Mouse (Mus musculus): Measurements from ENCODE around the gene Bok. TPM values are rescaled to one million over a fixed set of nuclear protein-coding genes. Genes with fewer than 3 reads are reported as not detected.

Gene Bok
- polyA plus RNA-seq, 1 experiment, result 37.8 TPM

- H3ac ChIP-seq (ENCODE audit: control insufficient read depth, insufficient read length), result no peak overlapping the region
- TF ChIP-seq POLR2A (IDR thresholded peaks at IDR 0.05; ENCODE audit: insufficient read length, low read depth) (no peak), MYOD1 (IDR thresholded peaks at IDR 0.05; ENCODE audit: control insufficient read depth in 1 of 3, insufficient read length in 2 of 3, low read depth in 2 of 3) (no peak), USF1 (IDR thresholded peaks at IDR 0.05; ENCODE audit: low read depth) (no peak), CEBPB (IDR thresholded peaks at IDR 0.05; ENCODE audit: insufficient read depth, poor library complexity, severe bottlenecking) (no peak), E2F4 (IDR thresholded peaks at IDR 0.05; ENCODE audit: insufficient read depth) (no peak), TCF12 (IDR thresholded peaks at IDR 0.05; ENCODE audit: insufficient read depth, poor library complexity, severe bottlenecking) (no peak), MYOG (IDR thresholded peaks at IDR 0.05; ENCODE audit: control insufficient read depth in 1 of 3, insufficient read depth in 1 of 3, insufficient read length in 2 of 3, low read depth in 2 of 3) (no peak), MAX (IDR thresholded peaks at IDR 0.05; ENCODE audit: low read depth) (no peak), POLR2AphosphoS2 (IDR thresholded peaks at IDR 0.05; ENCODE audit: insufficient read length, low read depth) (no peak), SRF (IDR thresholded peaks at IDR 0.05; ENCODE audit: control insufficient read depth, insufficient read length, low read depth) (no peak), TCF3 (IDR thresholded peaks at IDR 0.05; ENCODE audit: insufficient read length, low read depth) (no peak), REST (IDR thresholded peaks at IDR 0.05; ENCODE audit: insufficient read depth, insufficient read length) (no peak)
- H3K36me3 ChIP-seq (ENCODE audit: control insufficient read depth, insufficient read depth), result no peaks in the 10 kb centered on the region
- H3K4me2 ChIP-seq (ENCODE audit: low read depth), result no peak overlapping the region
- H3K4me3 ChIP-seq, result no peak overlapping the region
- H3K79me2 ChIP-seq (ENCODE audit: control insufficient read depth, insufficient read depth), result no peaks in the 10 kb centered on the region
- H3K27me3 ChIP-seq (ENCODE audit: control insufficient read depth, insufficient read depth, insufficient read length), result no peaks in the 10 kb centered on the region
Measured at GRCm38 (mm10) chr1:93678386-93678785, 7.1 kb upstream of the Bok start.

GRCm38 (mm10) chr1:93679889-93680568 lies 5.4 kb upstream of the Bok start:
- TF ChIP-seq MYOD1 (IDR thresholded peaks at IDR 0.05; ENCODE audit: control insufficient read depth in 1 of 3, insufficient read length in 2 of 3, low read depth in 2 of 3) (peak in 1 of 3 experiments; percentile 50), POLR2A (IDR thresholded peaks at IDR 0.05; ENCODE audit: insufficient read length, low read depth) (no peak)
- Histone ChIP-seq H3K36me3 (ENCODE audit: control insufficient read depth, insufficient read depth) (no peaks in the 10 kb centered on the region), H3K4me2 (ENCODE audit: low read depth) (peak overlapping the region; percentile 56)

GRCm38 (mm10) chr1:93686245-93686960 lies 943 bp downstream of the Bok start:
- H3K27me3 ChIP-seq (ENCODE audit: control insufficient read depth, insufficient read depth, insufficient read length), result no peaks in the 10 kb centered on the region
- peak overlapping the region; percentile 46 for H3ac ChIP-seq (ENCODE audit: control insufficient read depth, insufficient read length)
- H3K4me3 ChIP-seq, result peak overlapping the region; percentile 64
- peak overlapping the region; percentile 79 for H3K4me2 ChIP-seq (ENCODE audit: low read depth)
- TF ChIP-seq TCF3 (IDR thresholded peaks at IDR 0.05; ENCODE audit: insufficient read length, low read depth), result peak; percentile 22
- TF ChIP-seq POLR2A (IDR thresholded peaks at IDR 0.05; ENCODE audit: insufficient read length, low read depth), result peak; percentile 34
- TF ChIP-seq TCF12 (IDR thresholded peaks at IDR 0.05; ENCODE audit: insufficient read depth, poor library complexity, severe bottlenecking), result peak; percentile 28
- peak in 2 of 3 experiments; percentile 84 to 90 for TF ChIP-seq MYOD1 (IDR thresholded peaks at IDR 0.05; ENCODE audit: control insufficient read depth in 1 of 3, insufficient read length in 2 of 3, low read depth in 2 of 3)
- TF ChIP-seq USF1 (IDR thresholded peaks at IDR 0.05; ENCODE audit: low read depth), result no peak
- TF ChIP-seq MYOG (IDR thresholded peaks at IDR 0.05; ENCODE audit: control insufficient read depth in 1 of 3, insufficient read depth in 1 of 3, insufficient read length in 2 of 3, low read depth in 2 of 3), result peak; percentile 49 to 94 (median 87)
- no peak for TF ChIP-seq CEBPB (IDR thresholded peaks at IDR 0.05; ENCODE audit: insufficient read depth, poor library complexity, severe bottlenecking)
- H3K36me3 ChIP-seq (ENCODE audit: control insufficient read depth, insufficient read depth), result no peaks in the 10 kb centered on the region
- peaks cover 13% of the 10 kb centered on the region for H3K79me2 ChIP-seq (ENCODE audit: control insufficient read depth, insufficient read depth)

More at GRCm38 (mm10) chr1:93679889-93680568, 5.4 kb upstream of the Bok start:
- Histone ChIP-seq H3K4me3 (no peak overlapping the region), H3ac (ENCODE audit: control insufficient read depth, insufficient read length) (no peak overlapping the region), H3K79me2 (ENCODE audit: control insufficient read depth, insufficient read depth) (no peaks in the 10 kb centered on the region), H3K27me3 (ENCODE audit: control insufficient read depth, insufficient read depth, insufficient read length) (no peaks in the 10 kb centered on the region)

GRCm38 (mm10) chr1:93686961-93687320 lies 1.5 kb downstream of the Bok start:
- TF ChIP-seq E2F4 (IDR thresholded peaks at IDR 0.05; ENCODE audit: insufficient read depth), result no peak
- no peak for TF ChIP-seq TCF3 (IDR thresholded peaks at IDR 0.05; ENCODE audit: insufficient read length, low read depth)
- TF ChIP-seq SRF (IDR thresholded peaks at IDR 0.05; ENCODE audit: control insufficient read depth, insufficient read length, low read depth), result no peak
- no peak for TF ChIP-seq POLR2AphosphoS2 (IDR thresholded peaks at IDR 0.05; ENCODE audit: insufficient read length, low read depth)
- peak; percentile 46 for TF ChIP-seq USF1 (IDR thresholded peaks at IDR 0.05; ENCODE audit: low read depth)
- TF ChIP-seq TCF12 (IDR thresholded peaks at IDR 0.05; ENCODE audit: insufficient read depth, poor library complexity, severe bottlenecking), result no peak
- no peaks in the 10 kb centered on the region for H3K36me3 ChIP-seq (ENCODE audit: control insufficient read depth, insufficient read depth)
- peak overlapping the region; percentile 79 for H3K4me2 ChIP-seq (ENCODE audit: low read depth)
- H3ac ChIP-seq (ENCODE audit: control insufficient read depth, insufficient read length), result peak overlapping the region; percentile 46
- peaks cover 13% of the 10 kb centered on the region for H3K79me2 ChIP-seq (ENCODE audit: control insufficient read depth, insufficient read depth)
- H3K4me3 ChIP-seq, result peak overlapping the region; percentile 64
- H3K27me3 ChIP-seq (ENCODE audit: control insufficient read depth, insufficient read depth, insufficient read length), result no peaks in the 10 kb centered on the region

- Histone ChIP-seq H3K4me3 (no peak overlapping the region), H3K4me2 (ENCODE audit: low read depth) (no peak overlapping the region)
Measured at GRCm38 (mm10) chr1:93688154-93688553, 2.7 kb downstream of the Bok start.

More at GRCm38 (mm10) chr1:93688154-93688553, 2.7 kb downstream of the Bok start:
- no peaks in the 10 kb centered on the region for H3K27me3 ChIP-seq (ENCODE audit: control insufficient read depth, insufficient read depth, insufficient read length)
- TF ChIP-seq USF1 (IDR thresholded peaks at IDR 0.05; ENCODE audit: low read depth) (no peak), TCF3 (IDR thresholded peaks at IDR 0.05; ENCODE audit: insufficient read length, low read depth) (no peak), MYOG (IDR thresholded peaks at IDR 0.05; ENCODE audit: control insufficient read depth in 1 of 3, insufficient read depth in 1 of 3, insufficient read length in 2 of 3, low read depth in 2 of 3) (no peak), MYOD1 (IDR thresholded peaks at IDR 0.05; ENCODE audit: control insufficient read depth in 1 of 3, insufficient read length in 2 of 3, low read depth in 2 of 3) (no peak), REST (IDR thresholded peaks at IDR 0.05; ENCODE audit: insufficient read depth, insufficient read length) (no peak), POLR2AphosphoS2 (IDR thresholded peaks at IDR 0.05; ENCODE audit: insufficient read length, low read depth) (no peak), CEBPB (IDR thresholded peaks at IDR 0.05; ENCODE audit: insufficient read depth, poor library complexity, severe bottlenecking) (no peak), MAX (IDR thresholded peaks at IDR 0.05; ENCODE audit: low read depth) (no peak), TCF12 (IDR thresholded peaks at IDR 0.05; ENCODE audit: insufficient read depth, poor library complexity, severe bottlenecking) (no peak), E2F4 (IDR thresholded peaks at IDR 0.05; ENCODE audit: insufficient read depth) (no peak), SRF (IDR thresholded peaks at IDR 0.05; ENCODE audit: control insufficient read depth, insufficient read length, low read depth) (no peak), POLR2A (IDR thresholded peaks at IDR 0.05; ENCODE audit: insufficient read length, low read depth) (no peak)
- H3K36me3 ChIP-seq (ENCODE audit: control insufficient read depth, insufficient read depth), result no peaks in the 10 kb centered on the region
- peaks cover 13% of the 10 kb centered on the region for H3K79me2 ChIP-seq (ENCODE audit: control insufficient read depth, insufficient read depth)
- H3ac ChIP-seq (ENCODE audit: control insufficient read depth, insufficient read length), result no peak overlapping the region
